Mouse (Mus musculus) cerebellum, postnatal 10 days (tissue): ENCODE results near the gene Neb.

Experiments
- DNase-seq, 2 experiments: peaks; one replicate each; pipeline ENCODE4 v3.0.0; 2021; ENCODE audit warnings: mixed read lengths in 2 of 2

Gene Neb

GRCm38 (mm10) chr2:52303405-52303804 is 74.9 kb downstream of the Neb start:
- no peak for DNase-seq

- DNase-seq = no peak
These were observed 80.3 kb downstream of the Neb start for GRCm38 (mm10) chr2:52297969-52298368.

GRCm38 (mm10) chr2:52296779-52297178 is 81.5 kb downstream of the Neb start:
- no peak for DNase-seq

DNA sequence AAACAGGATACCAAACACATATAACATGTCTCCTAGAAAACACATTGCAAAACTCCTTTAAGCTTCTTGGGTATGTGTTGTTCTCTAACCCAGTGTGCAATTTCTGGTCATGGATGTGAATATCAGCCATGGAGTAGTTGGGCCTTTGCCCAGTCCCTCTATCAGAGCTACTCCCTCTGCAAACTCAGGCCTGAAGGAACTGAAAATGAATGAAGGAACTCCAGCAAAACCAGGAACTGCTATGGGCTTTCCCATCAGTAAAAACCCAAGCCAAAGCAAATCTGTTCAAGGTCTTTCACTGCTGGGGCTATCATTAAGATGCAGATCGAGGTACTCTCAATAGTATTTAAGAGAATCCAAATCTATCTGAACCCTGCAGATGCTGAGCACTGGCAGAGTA is 90.8 kb downstream of the Neb start:
- DNase-seq = peak; percentile 10 to 23

GRCm38 (mm10) chr2:52286421-52286820 is 91.9 kb downstream of the Neb start:
- no peak for DNase-seq

DNA sequence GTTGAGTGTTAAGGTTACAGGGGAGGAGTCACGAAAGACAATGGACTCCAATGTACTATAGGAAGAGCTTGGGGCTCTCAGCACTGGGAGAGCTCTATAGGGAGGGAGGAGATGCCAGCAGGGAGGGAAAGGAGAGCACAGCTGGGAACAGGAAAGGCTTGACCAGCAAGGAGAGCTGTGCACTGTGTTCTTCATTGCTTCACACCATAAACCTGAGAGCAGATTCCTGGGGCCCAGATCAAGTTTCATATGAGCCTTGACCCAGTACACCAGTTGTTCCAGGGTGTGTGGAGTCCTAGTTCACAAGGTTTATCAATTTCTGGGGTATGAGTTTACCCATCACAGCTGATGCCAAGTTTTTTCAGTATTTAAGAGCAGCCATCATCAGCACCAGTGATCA is 106.1 kb downstream of the Neb start:
- DNase-seq = no peak

DNA sequence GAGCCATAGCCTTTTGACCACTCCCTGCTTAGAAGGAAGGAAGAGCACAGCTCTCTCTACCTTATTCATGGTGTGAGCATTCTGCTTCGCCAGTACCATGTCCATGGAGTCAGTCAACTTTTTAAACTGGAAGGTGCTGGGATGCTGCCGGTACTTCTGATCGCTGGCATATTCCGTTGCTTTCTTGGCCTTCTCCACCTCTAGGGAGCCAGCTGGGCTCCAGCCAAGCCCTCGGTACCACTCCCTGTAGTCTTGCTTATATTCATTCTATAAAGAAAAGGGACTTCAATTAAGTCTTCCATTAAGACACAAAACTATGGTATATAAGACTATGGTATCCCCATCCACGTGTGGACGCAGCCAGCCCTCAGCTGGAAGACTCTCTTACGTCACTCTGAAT is 107.4 kb downstream of the Neb start:
- DNase-seq = peak; percentile 54 to 55

GRCm38 (mm10) chr2:52262149-52262548 is 116.1 kb downstream of the Neb start:
- peak; percentile 69 to 74 for DNase-seq

GRCm38 (mm10) chr2:52252037-52252436 is 126.2 kb downstream of the Neb start:
- no peak for DNase-seq

GRCm38 (mm10) chr2:52248316-52248826 is 129.9 kb downstream of the Neb start:
- peak; percentile 39 to 51 for DNase-seq

DNA sequence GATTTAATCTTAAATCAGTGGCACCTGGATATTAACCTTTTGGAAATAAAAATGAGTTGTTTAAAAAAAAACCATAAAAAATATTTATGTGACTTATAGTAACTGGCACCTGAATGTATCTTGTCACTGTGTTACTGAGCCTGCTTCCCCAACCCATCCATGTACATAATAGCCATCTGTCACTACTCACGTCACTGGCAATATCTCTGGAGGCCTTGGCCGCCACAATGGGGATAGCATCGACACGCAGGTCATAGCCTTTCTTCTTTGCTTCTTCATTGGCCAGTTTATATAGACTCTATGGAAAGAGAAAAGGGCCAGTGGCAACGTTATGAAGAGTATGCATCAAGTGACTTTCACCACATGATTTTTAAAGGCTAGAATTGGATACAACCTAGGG is 133.2 kb downstream of the Neb start:
- peak; percentile 61 to 67 for DNase-seq

GRCm38 (mm10) chr2:52242691-52243090 is 135.6 kb downstream of the Neb start:
- DNase-seq = peak; percentile 56 to 60

- no peak for DNase-seq
These were observed 140.4 kb downstream of the Neb start for GRCm38 (mm10) chr2:52237892-52238291.

DNA sequence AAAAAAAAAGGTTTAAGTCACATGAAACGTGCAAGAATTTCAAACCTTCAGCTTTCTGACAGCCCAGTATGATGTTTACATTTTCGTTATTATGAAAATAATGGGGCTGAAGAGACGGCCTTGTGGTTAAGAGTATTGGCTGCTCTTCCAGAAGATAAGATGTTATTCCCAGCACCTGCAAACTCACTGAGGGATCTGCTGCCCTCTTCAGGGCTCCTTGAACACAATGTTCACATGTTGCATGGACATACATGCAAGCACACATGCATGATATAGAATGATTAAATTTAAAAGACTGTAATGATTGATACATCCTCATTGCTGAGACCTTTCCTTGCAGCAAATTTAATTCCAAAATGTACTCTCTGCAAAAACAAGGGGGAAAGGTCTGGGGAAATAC is 150.7 kb downstream of the Neb start:
- peak; percentile 56 for DNase-seq

GRCm38 (mm10) chr2:52224366-52224765 is 153.9 kb downstream of the Neb start:
- DNase-seq = peak; percentile 67 to 70

- peak; percentile 77 to 85 for DNase-seq
These were observed 158.2 kb downstream of the Neb start for GRCm38 (mm10) chr2:52220074-52220473.

GRCm38 (mm10) chr2:52215945-52216344 is 162.3 kb downstream of the Neb start:
- no peak for DNase-seq

DNA sequence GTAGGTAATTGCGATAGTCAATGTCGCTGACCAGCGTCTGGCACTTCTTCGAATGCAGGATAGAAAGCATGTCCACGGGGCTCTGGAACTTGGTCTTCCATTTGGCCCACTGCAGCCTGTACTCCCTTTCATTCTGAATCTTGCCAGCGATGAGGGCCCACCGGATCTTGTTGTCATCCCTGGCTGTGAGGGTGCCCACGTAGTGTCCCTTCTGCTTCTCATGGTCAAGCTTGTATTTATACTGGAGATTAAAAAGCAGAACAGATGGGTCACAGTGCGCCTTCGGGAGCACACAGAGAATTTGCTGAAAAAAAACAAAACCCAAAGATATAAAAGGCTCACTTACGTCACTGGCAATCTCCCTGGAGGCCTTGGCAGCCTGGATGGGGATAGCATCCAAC is 165.7 kb downstream of the Neb start:
- peak; percentile 88 to 91 for DNase-seq

- DNase-seq = peak; percentile 88 to 90
These were observed 166.8 kb downstream of the Neb start for GRCm38 (mm10) chr2:52211358-52211899.

- no peak for DNase-seq
These were observed 167.6 kb downstream of the Neb start for GRCm38 (mm10) chr2:52210685-52211084.

DNA sequence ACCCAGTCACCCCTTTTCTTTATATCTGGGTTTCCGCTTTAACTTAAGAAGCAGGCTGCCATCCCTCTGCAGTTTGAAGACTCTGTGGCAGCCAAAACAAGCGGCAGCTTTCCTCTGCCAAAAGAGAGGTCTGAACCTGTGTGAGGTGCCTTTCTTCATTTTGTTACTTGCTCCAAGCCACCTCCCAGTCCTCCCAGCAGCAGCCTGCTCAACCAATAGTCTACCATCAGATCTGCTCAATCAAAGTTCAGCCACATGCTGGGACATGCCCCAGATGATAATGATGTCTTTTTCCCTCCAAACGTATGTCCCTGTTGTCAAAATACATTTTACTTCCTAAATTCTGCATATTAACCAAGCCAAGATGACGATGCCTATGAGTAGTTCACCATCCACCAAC is 173.3 kb downstream of the Neb start:
- no peak for DNase-seq

GRCm38 (mm10) chr2:52193629-52194028 is 184.6 kb downstream of the Neb start:
- peak; percentile 39 to 54 for DNase-seq

- no peak for DNase-seq
These were observed 198.6 kb downstream of the Neb start for GRCm38 (mm10) chr2:52179678-52180077.

- peak; percentile 49 to 55 for DNase-seq
These were observed 200.5 kb downstream of the Neb start for GRCm38 (mm10) chr2:52177726-52178125.

GRCm38 (mm10) chr2:52177184-52177583 is 201.1 kb downstream of the Neb start:
- DNase-seq = peak; percentile 74 to 77
